Mouse (Mus musculus): ENCODE results near the gene Stbd1. TPM values are rescaled to one million over a fixed set of nuclear protein-coding genes. Genes with fewer than 3 reads are reported as not detected.
A peak's percentile ranks its signal among the peaks of the same experiment; 100 is the strongest.

Gene Stbd1
- total and polyA plus RNA-seq, 2 experiments from 2014 or later = 83.8 to 143 TPM

DNA sequence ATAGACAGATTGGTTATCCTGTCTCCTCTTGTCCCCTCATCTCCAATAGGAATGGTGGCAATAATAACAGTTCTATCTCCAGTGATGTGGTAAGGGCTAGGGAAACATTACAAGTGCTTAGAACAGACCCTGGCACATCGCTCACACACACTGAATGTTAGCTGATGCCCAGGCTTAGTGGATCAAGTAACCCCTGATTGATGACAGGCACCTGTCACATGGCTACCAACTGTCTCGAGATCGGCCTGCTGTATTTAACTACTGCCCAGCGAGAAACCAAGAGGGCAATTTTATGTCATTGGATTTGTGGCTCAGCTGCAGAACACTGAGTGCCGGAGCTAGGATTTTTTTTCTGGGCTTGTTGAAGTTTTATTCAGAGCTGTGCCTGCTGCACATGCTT is 7.8 kb upstream of the Stbd1 start:
- Histone ChIP-seq H3K9me3 (replicated peaks; ENCODE audit: control insufficient read depth, low read length) (no peaks in the 10 kb centered on the region), H3K4me2 (ENCODE audit: low read depth, low read length) (no peak overlapping the region), H3K4me1 (ENCODE audit: control insufficient read depth, insufficient read depth) (no peaks in the 10 kb centered on the region), H3K36me3 (replicated peaks; ENCODE audit: control insufficient read depth, insufficient read depth, low read length) (no peaks in the 10 kb centered on the region), H3K27me3 (ENCODE audit: control insufficient read depth, insufficient read depth, low read length) (no peaks in the 10 kb centered on the region), H3K27ac (ENCODE audit: low read depth) (no peak overlapping the region), H3K4me3 (ENCODE audit: low read depth, low read length) (no peak overlapping the region), H3K9ac (replicated peaks; ENCODE audit: low read depth, low read length) (no peak overlapping the region)
- no peak for DNase-seq (ENCODE audit: low spot score)
- no peak for ATAC-seq (ENCODE audit: insufficient read depth, low read depth)
- TF ChIP-seq EP300 (IDR thresholded peaks at IDR 0.05; ENCODE audit: low read depth) (no peak), CTCF (IDR thresholded peaks at IDR 0.05; ENCODE audit: low read depth) (no peak)
- 55% methylated on average over 5 of the region's 5 CpGs for WGBS

DNA sequence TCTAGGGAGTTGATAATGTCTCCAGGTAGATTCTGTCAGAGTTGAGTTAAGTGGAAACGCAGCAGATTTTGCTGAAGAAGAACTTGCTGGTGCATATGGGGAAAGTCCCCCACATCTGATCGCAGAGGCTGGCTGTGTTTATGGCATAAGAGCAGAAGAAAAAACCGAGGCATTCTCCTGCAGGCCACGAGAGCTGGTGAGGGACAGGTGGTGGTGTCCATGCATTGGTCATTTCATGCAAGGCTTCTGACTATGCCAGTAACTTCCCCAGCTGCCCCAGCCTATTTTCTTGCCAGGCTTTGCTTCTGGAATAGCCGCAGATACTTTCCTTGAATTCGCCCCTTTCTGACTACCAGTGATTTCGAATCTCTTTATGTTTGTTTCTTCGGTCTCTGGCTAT is 6.0 kb upstream of the Stbd1 start:
- Histone ChIP-seq H3K4me1 (ENCODE audit: control insufficient read depth, insufficient read depth) (no peaks in the 10 kb centered on the region), H3K27me3 (ENCODE audit: control insufficient read depth, insufficient read depth, low read length) (0 out of 2 replicates have a peak, but pooled peaks cover 5% of the 10 kb centered on the region), H3K36me3 (replicated peaks; ENCODE audit: control insufficient read depth, insufficient read depth, low read length) (no peaks in the 10 kb centered on the region), H3K4me3 (ENCODE audit: low read depth, low read length) (no peak overlapping the region), H3K9ac (replicated peaks; ENCODE audit: low read depth, low read length) (no peak overlapping the region), H3K27ac (ENCODE audit: low read depth) (no peak overlapping the region), H3K4me2 (ENCODE audit: low read depth, low read length) (no peak overlapping the region), H3K9me3 (replicated peaks; ENCODE audit: control insufficient read depth, low read length) (no peaks in the 10 kb centered on the region)
- DNase-seq (ENCODE audit: low spot score) (no peak), ATAC-seq (ENCODE audit: insufficient read depth, low read depth) (no peak)
- 89% methylated on average over 8 of the region's 8 CpGs for WGBS
- TF ChIP-seq EP300 (IDR thresholded peaks at IDR 0.05; ENCODE audit: low read depth) (no peak), CTCF (IDR thresholded peaks at IDR 0.05; ENCODE audit: low read depth) (no peak)

- H3K27ac ChIP-seq (ENCODE audit: low read depth) = no peak overlapping the region
- DNase-seq (ENCODE audit: low spot score) (no peak), ATAC-seq (ENCODE audit: insufficient read depth, low read depth) (no peak)
- no peak overlapping the region for H3K9ac ChIP-seq (replicated peaks; ENCODE audit: low read depth, low read length)
- no peak overlapping the region for H3K4me2 ChIP-seq (ENCODE audit: low read depth, low read length)
- no peaks in the 10 kb centered on the region for H3K4me1 ChIP-seq (ENCODE audit: control insufficient read depth, insufficient read depth)
- H3K4me3 ChIP-seq (ENCODE audit: low read depth, low read length) = no peak overlapping the region
- 61% methylated on average over 10 of the region's 10 CpGs for WGBS
- H3K9me3 ChIP-seq (replicated peaks; ENCODE audit: control insufficient read depth, low read length) = no peaks in the 10 kb centered on the region
- H3K27me3 ChIP-seq (ENCODE audit: control insufficient read depth, insufficient read depth, low read length) = 0 out of 2 replicates have a peak, but pooled peaks cover 6% of the 10 kb centered on the region
- no peaks in the 10 kb centered on the region for H3K36me3 ChIP-seq (replicated peaks; ENCODE audit: control insufficient read depth, insufficient read depth, low read length)
- TF ChIP-seq CTCF (IDR thresholded peaks at IDR 0.05; ENCODE audit: low read depth) (no peak), EP300 (IDR thresholded peaks at IDR 0.05; ENCODE audit: low read depth) (no peak)
Measured at GRCm38 (mm10) chr5:92599030-92599429, 3.8 kb upstream of the Stbd1 start.

GRCm38 (mm10) chr5:92604452-92605247 is 1.8 kb downstream of the Stbd1 start:
- no peak for TF ChIP-seq EP300 (IDR thresholded peaks at IDR 0.05; ENCODE audit: low read depth)
- TF ChIP-seq CTCF (IDR thresholded peaks at IDR 0.05; ENCODE audit: low read depth) = no peak
- Histone ChIP-seq H3K27me3 (ENCODE audit: control insufficient read depth, insufficient read depth, low read length) (0 out of 2 replicates have a peak, but pooled peaks cover 6% of the 10 kb centered on the region), H3K4me3 (ENCODE audit: low read depth, low read length) (peak overlapping the region; percentile 78), H3K27ac (ENCODE audit: low read depth) (peak overlapping the region; percentile 90), H3K4me2 (ENCODE audit: low read depth, low read length) (peak overlapping the region; percentile 82), H3K4me1 (ENCODE audit: control insufficient read depth, insufficient read depth) (peaks cover 16% of the 10 kb centered on the region), H3K9ac (replicated peaks; ENCODE audit: low read depth, low read length) (peak overlapping the region; percentile 83; the same call in 1 of the 2 replicates), H3K9me3 (replicated peaks; ENCODE audit: control insufficient read depth, low read length) (no peaks in the 10 kb centered on the region), H3K36me3 (replicated peaks; ENCODE audit: control insufficient read depth, insufficient read depth, low read length) (peaks cover 14% of the 10 kb centered on the region)
- peak; percentile 32 for DNase-seq (ENCODE audit: low spot score)
- no peak for ATAC-seq (ENCODE audit: insufficient read depth, low read depth)
- 24% methylated on average over 10 of the region's 10 CpGs for WGBS

- H3K9ac ChIP-seq (replicated peaks; ENCODE audit: low read depth, low read length) = no peak overlapping the region
- H3K36me3 ChIP-seq (replicated peaks; ENCODE audit: control insufficient read depth, insufficient read depth, low read length) = peaks cover 14% of the 10 kb centered on the region
- no peak overlapping the region for H3K4me3 ChIP-seq (ENCODE audit: low read depth, low read length)
- 92% methylated on average over 5 of the region's 5 CpGs for WGBS
- H3K4me1 ChIP-seq (ENCODE audit: control insufficient read depth, insufficient read depth) = peaks cover 16% of the 10 kb centered on the region
- H3K9me3 ChIP-seq (replicated peaks; ENCODE audit: control insufficient read depth, low read length) = no peaks in the 10 kb centered on the region
- DNase-seq (ENCODE audit: low spot score) (no peak), ATAC-seq (ENCODE audit: insufficient read depth, low read depth) (no peak)
- no peak overlapping the region for H3K4me2 ChIP-seq (ENCODE audit: low read depth, low read length)
- H3K27me3 ChIP-seq (ENCODE audit: control insufficient read depth, insufficient read depth, low read length) = no peaks in the 10 kb centered on the region
- TF ChIP-seq CTCF (IDR thresholded peaks at IDR 0.05; ENCODE audit: low read depth) (no peak), EP300 (IDR thresholded peaks at IDR 0.05; ENCODE audit: low read depth) (no peak)
- no peak overlapping the region for H3K27ac ChIP-seq (ENCODE audit: low read depth)
Measured at GRCm38 (mm10) chr5:92607492-92608229, 4.8 kb downstream of the Stbd1 start.

Measured in heart, postnatal 0 days (tissue).